Mouse (Mus musculus) ES-CJ7 (cell line): Measurements from ENCODE around the gene Cdh23.

Experiments used
- DNase-seq: peaks from one replicate; pipeline ENCODE4 v3.0.0; 2011; ENCODE audit warnings: low read depth, low spot score

Gene Cdh23

GRCm38 (mm10) chr10:60260557-60261294 is 435.6 kb downstream of the Cdh23 start:
- DNase-seq: no peak

DNA sequence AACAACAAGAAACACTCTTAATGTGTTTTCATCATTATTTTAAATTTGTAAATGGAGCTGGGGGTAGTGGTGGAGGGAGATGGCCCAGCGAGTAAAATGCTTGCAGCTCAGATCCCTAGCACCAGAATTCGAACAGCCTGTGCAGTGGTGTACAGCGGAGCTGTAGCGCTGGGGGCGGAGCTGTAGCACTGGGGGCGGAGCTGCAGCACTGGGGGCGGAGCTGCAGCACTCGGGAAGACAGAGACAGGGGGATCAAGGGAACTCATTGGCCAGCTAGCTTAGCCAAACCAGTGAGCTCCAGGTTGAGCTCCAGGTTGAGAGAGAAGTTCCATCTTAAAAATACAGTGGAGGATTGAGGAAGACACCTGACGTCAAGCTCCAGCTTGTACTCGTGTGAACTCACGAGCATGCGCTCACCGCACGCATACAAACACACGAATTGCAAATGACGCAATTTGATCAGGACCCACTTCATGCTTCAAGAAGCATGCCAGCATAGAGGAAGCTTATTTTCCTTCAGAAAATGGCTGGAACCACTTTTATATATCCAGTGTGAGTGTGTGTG is 438.9 kb downstream of the Cdh23 start:
- DNase-seq: peak; percentile 83

- no peak for DNase-seq
Measured at GRCm38 (mm10) chr10:60256088-60256487, 440.2 kb downstream of the Cdh23 start.
